Mouse (Mus musculus): ENCODE measurements at regions not wholly inside any gene's neighbourhood (a gene's known extent, or its start where the extent isn't known, plus 50 kb on each side); places are given as distances from the start of the nearest gene placed in this dataset.

DNA sequence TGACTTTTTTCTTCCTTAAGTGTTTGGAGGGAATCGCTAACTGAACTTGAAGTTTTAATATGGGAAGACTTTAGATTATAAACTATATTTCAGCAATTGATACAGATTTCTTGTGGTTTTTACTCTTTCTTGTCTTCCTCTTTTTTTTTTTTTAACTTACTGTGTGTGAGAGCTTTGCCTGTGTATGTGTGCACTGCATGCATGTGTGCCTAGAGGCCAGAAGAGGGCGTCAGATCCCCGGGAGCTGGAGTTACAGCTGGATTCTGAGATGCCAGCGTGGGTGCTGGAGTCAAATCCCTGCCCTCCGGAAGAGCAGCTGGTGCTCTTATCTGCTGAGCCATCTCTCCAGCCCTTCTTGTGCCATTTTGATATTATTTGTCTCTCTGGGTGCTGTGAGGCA is 129.6 kb downstream of the Trim33 start:
- Histone ChIP-seq H3K36me3 (ENCODE audit: control insufficient read depth, insufficient read depth, low read length) (no peaks in the 10 kb centered on the region), H3K27ac (ENCODE audit: low read depth, low read length) (no peak overlapping the region), H3K9me3 (ENCODE audit: control insufficient read depth, low read length) (no peaks in the 10 kb centered on the region), H3K27me3 (ENCODE audit: control insufficient read depth, insufficient read depth, low read length) (no peaks in the 10 kb centered on the region), H3K4me1 (replicated peaks; ENCODE audit: control insufficient read depth, insufficient read depth, low read length) (no peaks in the 10 kb centered on the region; the same call in 1 of the 2 replicates), H3K4me2 (replicated peaks; ENCODE audit: low read depth, low read length) (no peak overlapping the region), H3K9ac (ENCODE audit: low read depth, low read length) (no peak overlapping the region), H3K4me3 (ENCODE audit: low read depth, low read length) (no peak overlapping the region)
- WGBS, result 89% methylated on average over 5 of the region's 5 CpGs
- ATAC-seq (ENCODE audit: low FRiP score), result no peak
- no peak for DNase-seq (ENCODE audit: low spot score)

- 95% methylated on average over 2 of the region's 2 CpGs for WGBS
- Histone ChIP-seq H3K4me2 (replicated peaks; ENCODE audit: low read depth, low read length) (no peak overlapping the region), H3K4me1 (replicated peaks; ENCODE audit: control insufficient read depth, insufficient read depth, low read length) (no peaks in the 10 kb centered on the region), H3K27me3 (ENCODE audit: control insufficient read depth, insufficient read depth, low read length) (no peaks in the 10 kb centered on the region), H3K4me3 (ENCODE audit: low read depth, low read length) (no peak overlapping the region), H3K9me3 (ENCODE audit: control insufficient read depth, low read length) (no peaks in the 10 kb centered on the region), H3K36me3 (ENCODE audit: control insufficient read depth, insufficient read depth, low read length) (no peaks in the 10 kb centered on the region), H3K27ac (ENCODE audit: low read depth, low read length) (no peak overlapping the region), H3K9ac (ENCODE audit: low read depth, low read length) (no peak overlapping the region)
- no peak for ATAC-seq (ENCODE audit: low FRiP score)
- DNase-seq (ENCODE audit: low spot score), result no peak
Observed at GRCm38 (mm10) chr3:103412247-103412646, 133.2 kb downstream of the Trim33 start.

DNA sequence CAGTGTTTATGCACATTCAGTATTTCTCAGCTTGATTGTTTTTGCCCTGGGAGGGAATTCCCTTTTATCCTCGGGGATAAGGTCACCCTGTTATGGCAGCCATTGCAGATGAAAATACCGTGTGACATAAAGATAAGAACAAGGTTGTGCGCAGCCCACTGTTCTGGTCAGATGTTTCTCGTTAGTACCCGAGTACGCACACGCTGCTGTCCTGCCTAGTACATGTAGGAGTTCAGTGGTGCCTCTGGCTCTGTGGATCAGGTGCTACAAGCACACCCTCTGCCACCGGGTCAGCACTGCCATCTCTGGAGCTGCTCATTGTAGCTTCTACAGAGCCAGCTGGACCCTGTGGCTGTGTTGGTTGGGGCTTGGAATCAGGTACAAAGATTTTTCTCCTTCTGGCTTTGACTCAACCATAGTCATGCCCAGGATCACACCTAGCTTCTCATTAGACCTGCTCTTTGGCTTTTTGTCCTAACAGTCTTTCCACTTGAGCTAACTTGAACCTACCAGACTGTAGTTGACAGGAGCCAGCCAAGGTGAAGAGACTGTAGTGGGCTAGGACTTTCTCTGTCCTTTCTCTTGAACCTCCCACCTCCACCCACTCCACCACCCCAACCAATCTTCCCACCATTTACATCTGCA is 136.1 kb downstream of the Trim33 start:
- no peak overlapping the region for H3K4me2 ChIP-seq (replicated peaks; ENCODE audit: low read depth, low read length)
- H3K27ac ChIP-seq (ENCODE audit: low read depth, low read length), result no peak overlapping the region
- DNase-seq (ENCODE audit: low spot score) (no peak), ATAC-seq (ENCODE audit: low FRiP score) (no peak)
- no peaks in the 10 kb centered on the region for H3K36me3 ChIP-seq (ENCODE audit: control insufficient read depth, insufficient read depth, low read length)
- H3K4me1 ChIP-seq (replicated peaks; ENCODE audit: control insufficient read depth, insufficient read depth, low read length), result peaks cover 7% of the 10 kb centered on the region
- no peaks in the 10 kb centered on the region for H3K9me3 ChIP-seq (ENCODE audit: control insufficient read depth, low read length)
- H3K4me3 ChIP-seq (ENCODE audit: low read depth, low read length), result no peak overlapping the region
- H3K27me3 ChIP-seq (ENCODE audit: control insufficient read depth, insufficient read depth, low read length), result no peaks in the 10 kb centered on the region
- H3K9ac ChIP-seq (ENCODE audit: low read depth, low read length), result no peak overlapping the region
- WGBS, result 81% methylated on average over 8 of the region's 8 CpGs

- no peaks in the 10 kb centered on the region for H3K9me3 ChIP-seq (ENCODE audit: control insufficient read depth, low read length)
- peaks cover 15% of the 10 kb centered on the region for H3K4me1 ChIP-seq (replicated peaks; ENCODE audit: control insufficient read depth, insufficient read depth, low read length)
- DNase-seq (ENCODE audit: low spot score) (no peak), ATAC-seq (ENCODE audit: low FRiP score) (no peak)
- WGBS, result 74% methylated on average over 2 of the region's 2 CpGs
- no peaks in the 10 kb centered on the region for H3K27me3 ChIP-seq (ENCODE audit: control insufficient read depth, insufficient read depth, low read length)
- H3K27ac ChIP-seq (ENCODE audit: low read depth, low read length), result no peak overlapping the region
- H3K4me3 ChIP-seq (ENCODE audit: low read depth, low read length), result no peak overlapping the region
- no peak overlapping the region for H3K4me2 ChIP-seq (replicated peaks; ENCODE audit: low read depth, low read length)
- no peaks in the 10 kb centered on the region for H3K36me3 ChIP-seq (ENCODE audit: control insufficient read depth, insufficient read depth, low read length)
- no peak overlapping the region for H3K9ac ChIP-seq (ENCODE audit: low read depth, low read length)
Observed at GRCm38 (mm10) chr3:103416296-103416695, 137.2 kb downstream of the Trim33 start.

DNA sequence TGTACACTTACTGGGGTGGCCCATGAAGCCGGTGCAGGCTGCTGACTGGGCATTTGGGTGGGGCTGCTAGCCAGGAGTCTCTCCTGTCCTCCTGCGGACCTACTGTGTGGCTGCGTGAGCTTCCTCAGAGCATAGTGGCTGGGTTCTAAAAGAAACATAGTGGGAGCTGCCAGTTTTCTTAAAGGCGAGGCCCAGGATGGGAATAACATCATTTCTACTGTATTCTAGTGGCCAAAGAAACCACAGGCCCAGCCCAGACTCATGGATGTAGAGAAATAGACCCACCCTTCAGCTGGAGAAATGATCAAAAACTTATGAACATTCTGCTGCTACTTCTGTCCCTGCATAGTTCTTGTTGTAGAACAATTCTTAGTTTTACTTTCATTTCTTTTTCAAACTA is 138.7 kb downstream of the Trim33 start:
- no peaks in the 10 kb centered on the region for H3K27me3 ChIP-seq (ENCODE audit: control insufficient read depth, insufficient read depth, low read length)
- H3K4me1 ChIP-seq (replicated peaks; ENCODE audit: control insufficient read depth, insufficient read depth, low read length), result peaks cover 17% of the 10 kb centered on the region
- WGBS, result 95% methylated on average over 4 of the region's 4 CpGs
- H3K4me2 ChIP-seq (replicated peaks; ENCODE audit: low read depth, low read length), result no peak overlapping the region
- H3K4me3 ChIP-seq (ENCODE audit: low read depth, low read length), result no peak overlapping the region
- no peak overlapping the region for H3K27ac ChIP-seq (ENCODE audit: low read depth, low read length)
- no peaks in the 10 kb centered on the region for H3K9me3 ChIP-seq (ENCODE audit: control insufficient read depth, low read length)
- no peak overlapping the region for H3K9ac ChIP-seq (ENCODE audit: low read depth, low read length)
- DNase-seq (ENCODE audit: low spot score), result no peak
- ATAC-seq (ENCODE audit: low FRiP score), result no peak
- no peaks in the 10 kb centered on the region for H3K36me3 ChIP-seq (ENCODE audit: control insufficient read depth, insufficient read depth, low read length)

DNA sequence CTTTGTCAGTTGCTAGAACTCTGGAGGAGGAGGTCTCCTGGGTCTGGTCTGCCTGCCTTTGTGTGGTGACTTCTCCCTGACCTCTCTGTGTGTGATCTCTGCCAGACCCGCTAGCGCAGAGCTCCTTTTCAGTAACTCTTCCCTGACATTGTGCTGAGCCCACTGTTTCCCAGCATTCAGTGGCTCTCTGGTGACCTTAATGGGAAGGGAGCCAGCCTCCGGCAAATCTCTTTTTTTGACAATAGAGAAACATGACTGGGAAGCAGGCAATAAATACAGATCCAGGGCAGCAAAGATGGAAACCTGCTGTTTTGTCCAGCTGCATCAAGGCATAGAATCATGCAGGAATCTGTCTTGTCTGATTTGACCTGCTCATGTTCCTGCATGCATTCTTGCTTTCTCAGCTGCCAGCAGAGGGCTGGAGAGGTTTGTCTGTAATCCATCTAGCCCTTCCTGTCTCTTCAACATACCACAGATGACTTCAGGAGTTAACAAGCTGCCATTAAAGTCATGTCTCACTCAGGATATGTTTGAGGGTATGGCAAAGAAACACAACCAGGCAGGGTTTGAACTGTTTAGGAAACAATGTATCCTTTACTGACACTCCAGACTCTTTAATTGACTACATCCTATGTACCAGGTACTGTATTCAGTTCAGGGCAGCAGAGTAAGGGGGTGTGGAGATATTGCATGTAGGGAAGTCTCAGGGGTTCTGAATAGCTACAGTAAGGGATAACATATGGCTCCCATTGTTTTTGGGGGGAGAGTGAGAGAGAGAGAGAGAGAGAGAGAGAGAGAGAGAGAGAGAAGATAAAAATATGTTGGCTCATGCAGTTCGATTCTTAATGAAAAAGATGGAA is 140.9 kb downstream of the Trim33 start:
- H3K4me1 ChIP-seq (replicated peaks; ENCODE audit: control insufficient read depth, insufficient read depth, low read length), result peaks cover 17% of the 10 kb centered on the region
- DNase-seq (ENCODE audit: low spot score), result peak; percentile 58
- no peaks in the 10 kb centered on the region for H3K36me3 ChIP-seq (ENCODE audit: control insufficient read depth, insufficient read depth, low read length)
- no peak overlapping the region for H3K4me2 ChIP-seq (replicated peaks; ENCODE audit: low read depth, low read length)
- peak overlapping the region; percentile 76 for H3K27ac ChIP-seq (ENCODE audit: low read depth, low read length)
- peak; percentile 75 for ATAC-seq (ENCODE audit: low FRiP score)
- WGBS, result 10% methylated on average over 4 of the region's 4 CpGs
- no peaks in the 10 kb centered on the region for H3K27me3 ChIP-seq (ENCODE audit: control insufficient read depth, insufficient read depth, low read length)
- no peaks in the 10 kb centered on the region for H3K9me3 ChIP-seq (ENCODE audit: control insufficient read depth, low read length)
- H3K4me3 ChIP-seq (ENCODE audit: low read depth, low read length), result no peak overlapping the region
- H3K9ac ChIP-seq (ENCODE audit: low read depth, low read length), result no peak overlapping the region

- WGBS, result 40% methylated on average over 12 of the region's 12 CpGs
- Histone ChIP-seq H3K4me1 (replicated peaks; ENCODE audit: control insufficient read depth, insufficient read depth, low read length) (peaks cover 17% of the 10 kb centered on the region), H3K27ac (ENCODE audit: low read depth, low read length) (peak overlapping the region; percentile 76), H3K9ac (ENCODE audit: low read depth, low read length) (no peak overlapping the region), H3K36me3 (ENCODE audit: control insufficient read depth, insufficient read depth, low read length) (no peaks in the 10 kb centered on the region), H3K27me3 (ENCODE audit: control insufficient read depth, insufficient read depth, low read length) (no peaks in the 10 kb centered on the region), H3K4me2 (replicated peaks; ENCODE audit: low read depth, low read length) (no peak overlapping the region), H3K4me3 (ENCODE audit: low read depth, low read length) (no peak overlapping the region), H3K9me3 (ENCODE audit: control insufficient read depth, low read length) (no peaks in the 10 kb centered on the region)
- peak; percentile 63 for ATAC-seq (ENCODE audit: low FRiP score)
- DNase-seq (ENCODE audit: low spot score), result peak; percentile 36
Observed at GRCm38 (mm10) chr3:103420621-103421274, 141.7 kb downstream of the Trim33 start.

- peak overlapping the region; percentile 76 for H3K27ac ChIP-seq (ENCODE audit: low read depth, low read length)
- H3K36me3 ChIP-seq (ENCODE audit: control insufficient read depth, insufficient read depth, low read length), result no peaks in the 10 kb centered on the region
- peak; percentile 46; the same call in 1 of the 2 replicates for ATAC-seq (ENCODE audit: low FRiP score)
- no peaks in the 10 kb centered on the region for H3K9me3 ChIP-seq (ENCODE audit: control insufficient read depth, low read length)
- 36% methylated on average over 9 of the region's 9 CpGs for WGBS
- no peak overlapping the region for H3K9ac ChIP-seq (ENCODE audit: low read depth, low read length)
- H3K27me3 ChIP-seq (ENCODE audit: control insufficient read depth, insufficient read depth, low read length), result no peaks in the 10 kb centered on the region
- no peak overlapping the region for H3K4me2 ChIP-seq (replicated peaks; ENCODE audit: low read depth, low read length)
- peaks cover 17% of the 10 kb centered on the region for H3K4me1 ChIP-seq (replicated peaks; ENCODE audit: control insufficient read depth, insufficient read depth, low read length)
- no peak overlapping the region for H3K4me3 ChIP-seq (ENCODE audit: low read depth, low read length)
- DNase-seq (ENCODE audit: low spot score), result peak; percentile 47
Observed at GRCm38 (mm10) chr3:103421275-103421621, 142.2 kb downstream of the Trim33 start.
